Mouse (Mus musculus) R1 (cell line): ENCODE results near the gene Hspa5.
"Not testable (repeated sequence)": the region's sequence is repeated elsewhere in the genome, so short reads cannot be mapped to it uniquely, and the experiment has no call there.

Experiments
- DNase-seq: peaks from one replicate; pipeline ENCODE4 v3.0.0-alpha.2; 2018; ENCODE audit warnings: low read depth, low spot score

Gene Hspa5

DNA sequence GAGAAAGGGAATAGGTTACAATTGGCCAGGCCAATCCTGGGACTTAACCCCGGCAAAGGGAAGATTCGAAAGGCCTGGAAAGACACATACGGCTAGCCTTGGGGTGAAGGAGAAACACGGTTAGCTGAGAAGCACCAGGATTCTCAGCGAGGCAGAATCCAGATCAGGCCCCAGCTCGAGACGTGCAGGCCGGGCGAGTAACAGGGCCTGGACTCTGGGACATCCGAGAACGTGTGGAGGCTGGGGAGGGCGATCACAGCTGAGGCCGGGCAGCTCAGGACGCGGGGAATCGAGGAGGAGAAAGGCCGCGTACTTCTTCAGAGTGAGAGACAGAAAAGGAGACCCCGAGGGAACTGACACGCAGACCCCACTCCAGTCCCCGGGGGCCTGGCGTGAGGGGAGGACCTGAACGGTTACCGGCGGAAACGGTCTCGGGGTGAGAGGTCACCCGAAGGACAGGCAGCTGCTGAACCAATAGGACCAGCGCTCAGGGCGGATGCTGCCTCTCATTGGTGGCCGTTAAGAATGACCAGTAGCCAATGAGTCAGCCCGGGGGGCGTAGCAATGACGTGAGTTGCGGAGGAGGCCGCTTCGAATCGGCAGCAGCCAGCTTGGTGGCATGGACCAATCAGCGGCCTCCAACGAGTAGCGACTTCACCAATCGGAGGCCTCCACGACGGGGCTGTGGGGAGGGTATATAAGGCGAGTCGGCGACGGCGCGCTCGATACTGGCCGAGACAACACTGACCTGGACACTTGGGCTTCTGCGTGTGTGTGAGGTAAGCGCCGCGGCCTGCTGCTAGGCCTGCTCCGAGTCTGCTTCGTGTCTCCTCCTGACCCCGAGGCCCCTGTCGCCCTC, at the start of gene Hspa5:
Gene Hspa5, plus strand, starts transcription at position 603 of the 859 bp plus-strand sequence.
- peak; percentile 100 for DNase-seq

DNA sequence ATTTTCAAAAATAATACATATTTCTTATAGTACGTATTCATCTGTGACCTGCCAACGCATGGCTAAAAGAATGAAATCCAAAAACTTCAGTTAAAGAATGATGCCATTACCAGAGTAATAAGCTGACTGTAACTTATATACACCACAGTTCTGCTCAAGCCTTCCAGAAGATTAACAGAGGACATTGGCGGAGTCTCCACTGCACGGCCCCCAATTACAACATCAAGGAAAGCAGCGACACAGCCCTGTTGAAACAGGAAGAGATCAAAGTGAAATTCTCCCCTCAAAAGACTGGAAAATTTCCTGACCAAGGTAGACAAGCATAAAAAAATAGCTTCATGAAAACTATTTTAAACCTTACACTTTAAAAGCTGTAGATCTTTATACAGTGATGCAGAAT, 46.5 kb upstream of the Hspa5 start:
- DNase-seq = no peak

DNA sequence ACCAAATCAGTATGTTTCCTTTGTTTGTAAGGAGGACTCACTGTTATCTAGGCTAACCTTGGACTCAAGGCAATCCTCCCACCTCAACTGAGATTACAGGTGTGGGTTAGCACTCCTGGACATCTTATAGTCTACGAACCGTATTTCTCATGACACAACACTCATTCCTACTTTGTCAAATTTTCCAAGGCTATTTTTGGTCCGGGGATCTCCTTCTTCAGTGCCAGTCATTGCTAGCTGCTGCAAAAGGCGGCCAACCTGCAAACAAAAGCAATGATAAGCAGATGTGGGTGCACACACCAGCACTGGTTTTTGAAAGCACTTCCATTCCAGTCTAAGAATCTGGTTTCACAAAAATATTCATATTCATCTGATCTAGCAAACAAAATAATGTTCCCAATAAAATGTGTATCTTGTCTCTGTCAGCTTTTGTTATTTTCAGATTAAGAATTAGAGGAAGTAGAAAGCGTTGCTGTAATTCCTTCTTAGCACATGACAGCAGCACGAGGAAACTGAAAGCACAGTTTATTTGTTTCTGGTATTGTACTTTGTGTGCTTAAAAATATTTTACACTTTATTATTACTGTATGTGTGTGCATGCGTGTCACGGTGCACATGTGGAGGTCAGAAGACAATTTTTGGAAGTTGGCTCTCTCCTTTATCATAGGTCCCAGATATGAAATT, 44.6 kb upstream of the Hspa5 start:
- DNase-seq = no peak

DNA sequence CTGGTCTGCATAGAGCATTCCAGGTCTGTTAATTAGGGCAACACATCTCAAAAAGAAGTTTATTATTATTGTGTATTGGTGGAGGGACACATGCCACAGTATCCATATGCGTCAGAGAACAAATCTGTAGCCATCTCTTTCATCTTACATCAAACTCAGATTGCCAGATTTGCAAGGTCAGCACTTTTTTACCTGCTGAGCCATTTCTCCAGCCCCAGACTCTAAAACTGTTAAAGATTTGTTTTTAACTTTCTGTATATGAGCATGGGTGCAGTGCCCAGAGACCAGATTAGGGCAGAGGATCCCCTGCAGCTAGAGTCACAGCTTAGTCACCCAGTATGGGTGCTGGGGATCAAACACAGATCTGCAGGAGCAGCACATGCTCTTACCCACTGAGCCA, 35.1 kb upstream of the Hspa5 start:
- no peak for DNase-seq

DNA sequence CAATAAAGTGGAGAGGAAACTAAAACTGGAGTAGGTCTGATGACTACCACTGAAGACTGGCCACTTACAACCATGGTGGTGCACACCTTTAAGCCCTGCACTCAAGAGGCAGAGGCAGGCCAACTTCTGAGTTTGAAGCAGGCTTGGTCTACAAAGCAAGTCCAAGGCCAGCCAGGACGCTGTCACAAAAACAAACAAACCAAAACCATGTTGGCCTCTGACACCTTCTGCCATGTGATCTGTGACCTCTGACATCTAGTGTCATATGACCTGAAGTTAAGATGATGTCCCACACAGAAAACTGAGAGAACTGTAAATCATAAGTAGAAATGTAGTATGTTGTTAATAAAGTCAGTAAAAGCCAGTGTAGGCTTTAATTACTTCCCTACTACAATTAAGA, 33.9 kb upstream of the Hspa5 start:
- DNase-seq = no peak

DNA sequence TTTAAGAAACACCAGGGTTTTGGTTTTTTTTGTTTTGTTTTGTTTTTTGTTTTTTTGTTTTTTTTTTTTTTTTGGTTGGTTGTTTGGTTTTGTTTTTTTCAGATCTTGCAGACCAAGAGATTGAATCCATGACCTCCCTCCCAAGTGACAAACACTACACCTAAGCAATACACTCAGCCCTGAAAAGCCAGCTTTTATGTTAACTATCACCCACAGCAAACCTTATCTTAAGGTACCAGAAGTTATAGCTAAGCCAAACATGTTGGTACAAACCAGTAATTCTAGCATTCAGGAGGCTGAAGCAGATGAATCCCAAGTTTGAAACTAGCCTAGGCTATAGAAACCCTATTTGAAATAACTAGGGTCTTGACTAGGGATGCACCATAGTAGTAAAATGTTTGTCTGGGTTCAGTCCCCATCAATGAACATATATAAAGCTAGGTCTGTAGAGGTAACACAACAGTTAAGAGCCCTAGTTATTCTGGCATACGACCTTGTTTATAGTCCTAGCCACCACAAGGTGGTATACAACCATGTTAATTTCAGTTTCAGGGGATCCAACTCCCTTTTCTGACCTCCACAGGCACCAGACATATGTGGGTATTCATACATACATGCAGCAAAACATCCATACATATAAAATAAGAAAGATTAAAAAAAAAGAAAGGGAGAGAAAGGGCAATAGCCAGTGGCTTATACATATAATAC, 31.9 kb upstream of the Hspa5 start:
- DNase-seq = no peak

DNA sequence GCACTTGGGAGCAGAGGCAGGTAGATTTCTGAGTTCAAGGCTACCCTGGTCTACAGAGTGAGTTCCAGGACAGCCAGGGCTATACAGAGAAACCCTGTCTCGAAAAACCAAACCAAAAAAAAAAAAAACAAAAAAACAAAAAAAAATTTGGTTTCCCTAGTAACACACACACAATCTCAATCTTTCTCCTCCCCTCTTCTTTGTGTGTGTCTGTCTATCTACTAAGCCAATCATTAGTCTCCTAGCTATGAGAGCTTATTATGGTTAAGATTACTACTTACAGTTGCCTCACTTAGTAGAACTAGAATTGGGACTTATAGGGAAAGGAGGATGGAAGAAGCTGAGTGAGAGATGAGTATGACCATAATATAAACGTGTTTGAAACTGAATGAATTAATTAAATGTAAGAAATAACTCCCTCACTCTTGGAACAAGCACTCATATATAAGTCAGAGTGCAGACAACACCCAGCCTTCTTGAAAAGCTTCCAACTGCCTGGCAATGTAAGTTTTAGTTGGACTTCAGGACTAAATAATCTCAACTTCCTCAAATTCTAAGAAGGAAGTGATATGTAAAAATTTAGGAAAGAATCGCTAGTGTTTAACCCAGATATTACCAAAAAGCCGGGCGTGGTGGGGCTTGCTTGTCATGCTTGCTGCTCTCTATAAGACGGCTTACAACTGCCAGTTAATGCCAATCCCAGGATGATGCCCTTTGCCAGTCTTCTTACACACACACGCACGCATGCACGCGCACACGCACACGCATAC, 30.2 kb upstream of the Hspa5 start:
- DNase-seq = no peak

DNA sequence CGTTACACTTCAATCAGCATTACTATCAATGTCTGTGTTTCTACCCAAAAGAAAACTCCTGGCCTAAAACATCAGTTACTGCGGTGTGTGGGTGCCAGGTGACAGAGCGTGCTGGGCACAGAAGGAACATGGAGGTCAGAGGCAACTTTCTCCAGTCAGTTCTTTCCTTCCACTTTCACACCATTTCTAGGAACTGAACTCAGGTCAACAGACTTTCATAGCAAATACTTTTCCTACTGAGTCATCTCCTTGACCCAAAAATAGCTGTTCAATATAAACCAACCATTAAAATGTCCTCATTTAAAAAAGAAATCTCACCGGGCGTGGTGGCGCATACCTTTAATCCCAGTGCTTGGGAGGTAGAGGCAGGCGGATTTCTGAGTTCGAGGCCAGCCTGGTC, 29.1 kb upstream of the Hspa5 start:
- no peak for DNase-seq

DNA sequence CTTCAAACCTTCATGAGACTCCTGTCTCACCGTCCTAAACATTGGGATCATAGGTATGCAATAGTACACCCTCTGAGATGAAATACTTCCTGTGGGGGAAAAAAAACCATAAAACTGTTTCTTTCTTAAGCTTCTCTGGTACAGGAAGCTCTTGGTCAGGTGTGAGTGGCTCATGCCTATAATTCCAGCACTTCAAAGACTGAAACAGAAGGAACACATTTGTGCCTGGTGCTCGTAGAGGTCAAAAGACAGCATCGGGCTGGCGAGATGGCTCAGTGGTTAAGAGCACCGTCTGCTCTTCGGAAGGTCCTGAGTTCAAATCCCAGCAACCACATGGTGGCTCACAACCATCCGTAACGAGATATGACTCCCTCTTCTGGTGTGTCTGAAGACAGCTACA, 27.3 kb upstream of the Hspa5 start:
- no peak for DNase-seq

DNA sequence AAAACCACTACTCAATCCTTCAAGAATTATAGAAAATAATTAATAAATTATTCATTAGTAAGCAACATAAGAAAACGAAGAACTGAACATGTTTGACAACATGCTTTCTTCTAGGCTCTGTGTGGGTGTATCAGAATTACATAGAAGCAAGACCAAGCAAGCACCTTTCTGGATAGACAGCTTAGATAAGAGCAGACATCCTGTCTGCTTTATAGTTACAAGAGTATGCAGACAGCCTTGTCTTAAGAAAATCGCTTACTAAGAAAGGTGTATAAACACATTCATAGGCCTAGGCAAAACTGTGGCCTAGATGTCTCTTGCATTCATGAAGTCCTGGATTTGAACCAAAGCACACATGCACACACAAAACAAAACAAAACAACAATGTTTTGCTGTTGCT, 26.1 kb upstream of the Hspa5 start:
- DNase-seq = no peak

DNA sequence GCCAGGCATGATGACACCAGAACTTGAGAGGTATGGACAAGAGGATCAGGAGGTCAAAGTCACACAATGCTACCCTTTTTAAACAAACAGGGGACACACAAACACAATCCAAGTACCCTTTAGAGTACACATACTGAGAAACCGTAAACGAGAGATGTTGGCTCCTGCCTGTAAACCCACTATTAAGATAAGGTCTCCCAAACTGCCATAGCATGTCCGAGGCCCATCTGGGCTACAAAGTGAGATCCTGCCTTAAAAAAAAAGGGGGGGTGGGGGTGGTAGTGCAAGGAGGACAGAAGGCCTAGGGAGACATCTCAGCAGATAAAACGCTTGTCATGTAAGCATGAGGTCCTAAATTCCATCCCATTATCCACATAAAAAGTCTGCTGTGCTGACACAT, 23.3 kb upstream of the Hspa5 start:
- no peak for DNase-seq

DNA sequence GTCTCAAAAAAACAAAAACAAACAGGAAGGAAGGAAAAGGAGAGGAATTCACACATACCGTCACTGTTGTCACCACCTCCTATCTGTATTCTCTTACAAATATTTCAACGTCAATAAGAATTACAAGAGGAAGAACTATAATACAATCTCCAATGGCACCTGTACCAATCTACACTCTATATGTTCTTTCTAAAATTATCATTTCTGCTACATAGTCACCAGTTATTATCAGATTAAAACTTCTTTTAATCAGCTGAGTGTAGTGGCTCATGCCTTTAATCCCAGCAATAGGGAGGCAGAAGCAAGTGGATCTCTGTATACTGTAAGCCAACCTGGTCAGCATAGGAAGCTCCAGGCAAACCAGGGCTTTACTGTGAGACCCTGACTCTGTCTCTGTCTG, 21.5 kb upstream of the Hspa5 start:
- no peak for DNase-seq

DNA sequence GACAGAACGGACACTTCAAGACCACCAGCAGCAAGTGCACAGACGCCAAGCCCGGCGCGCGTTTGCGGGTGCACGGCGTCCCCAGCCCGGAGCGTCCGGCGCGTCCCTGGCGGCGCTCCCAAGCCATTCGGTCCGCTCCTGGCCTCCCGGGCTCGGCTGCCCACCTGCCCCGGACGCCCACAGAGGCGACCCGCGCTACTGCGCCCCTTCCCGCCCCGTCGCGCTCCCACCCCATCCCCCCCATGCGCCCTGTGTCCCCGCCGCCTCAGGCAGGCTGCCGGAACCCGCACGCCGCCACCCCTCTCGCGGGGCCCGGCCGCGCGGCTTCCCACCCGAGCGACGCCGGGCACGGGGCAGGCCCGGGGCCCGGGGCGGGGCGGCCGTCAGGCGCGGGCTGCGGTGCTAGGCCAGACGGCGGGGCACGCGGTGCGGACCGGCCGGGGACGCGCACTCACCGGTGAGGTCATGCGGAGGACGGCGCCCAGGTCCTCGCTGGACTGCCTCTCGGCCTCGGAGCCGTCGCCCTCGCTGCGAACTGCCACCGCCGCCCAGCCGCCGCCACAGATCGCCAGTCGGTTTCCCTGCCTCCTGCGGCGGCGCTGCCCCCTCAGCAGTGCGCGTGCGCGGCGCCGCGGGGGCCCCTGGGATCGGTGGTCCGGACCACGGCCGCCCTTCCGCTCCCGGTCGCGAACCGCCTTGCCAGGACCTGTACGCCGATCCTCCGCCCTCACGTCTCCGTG, 17.8 kb upstream of the Hspa5 start:
- peak; percentile 66 for DNase-seq

DNA sequence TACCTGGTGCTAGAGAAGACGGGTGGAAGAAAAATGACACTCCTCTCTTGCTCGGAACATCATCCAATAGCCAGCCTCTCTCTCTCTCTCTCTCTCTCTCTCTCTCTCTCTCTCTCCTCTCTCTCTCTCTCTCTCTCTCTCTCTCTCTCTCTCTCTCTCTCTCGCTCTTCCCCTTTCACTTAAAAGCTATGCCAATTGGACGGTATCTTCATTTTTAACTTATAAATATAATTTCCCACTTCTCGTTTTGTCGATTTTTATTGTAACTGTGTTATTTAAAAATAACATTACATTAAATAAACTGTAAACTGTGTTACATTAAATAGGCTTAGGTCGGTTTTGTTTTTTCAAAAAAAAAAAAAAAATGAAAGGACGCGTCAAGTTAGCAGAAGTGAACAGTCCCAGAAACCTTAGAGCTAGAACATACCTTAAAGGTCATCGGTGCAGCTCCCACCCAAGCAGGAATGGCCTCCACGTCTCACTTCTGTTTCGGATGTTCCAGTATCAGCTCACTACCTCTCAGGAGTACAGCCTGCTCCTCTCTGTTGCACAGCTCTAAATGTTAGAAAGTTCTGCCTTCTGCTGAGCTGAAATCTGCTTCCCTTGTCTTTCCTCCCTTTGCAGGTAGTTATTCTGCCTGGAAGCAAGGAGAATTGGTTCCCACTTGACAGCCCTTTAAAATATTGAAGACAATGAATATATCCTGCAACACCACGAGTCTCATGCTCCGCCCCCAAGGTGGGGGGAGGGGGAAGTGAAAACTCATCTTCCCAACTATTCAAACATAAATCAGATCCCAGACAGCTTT, 17.0 kb upstream of the Hspa5 start, which contains the start of gene Gapvd1:
Gene Gapvd1, minus strand, starts transcription at position 682 of the 808 bp plus-strand sequence.
- DNase-seq = peak; percentile 69

DNA sequence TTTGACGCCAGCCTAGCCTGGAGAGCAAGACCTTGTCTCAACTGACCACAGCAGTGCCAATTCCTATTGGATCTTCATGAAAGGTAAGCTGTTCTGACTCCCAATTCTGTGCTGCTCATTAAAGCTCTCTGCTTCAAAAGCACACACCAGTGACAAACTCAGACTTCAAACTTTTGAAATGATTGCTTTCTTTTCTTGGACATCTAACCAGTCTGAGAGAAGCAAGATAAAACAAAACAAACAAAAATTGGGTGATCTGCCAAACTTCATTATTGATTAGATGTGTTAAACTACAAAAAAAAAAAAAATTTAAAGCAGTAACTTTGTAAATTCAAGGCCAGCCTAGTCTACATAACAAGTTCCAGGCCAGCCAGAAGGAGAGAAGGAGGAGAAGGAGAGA, 14.4 kb upstream of the Hspa5 start:
- no peak for DNase-seq

DNA sequence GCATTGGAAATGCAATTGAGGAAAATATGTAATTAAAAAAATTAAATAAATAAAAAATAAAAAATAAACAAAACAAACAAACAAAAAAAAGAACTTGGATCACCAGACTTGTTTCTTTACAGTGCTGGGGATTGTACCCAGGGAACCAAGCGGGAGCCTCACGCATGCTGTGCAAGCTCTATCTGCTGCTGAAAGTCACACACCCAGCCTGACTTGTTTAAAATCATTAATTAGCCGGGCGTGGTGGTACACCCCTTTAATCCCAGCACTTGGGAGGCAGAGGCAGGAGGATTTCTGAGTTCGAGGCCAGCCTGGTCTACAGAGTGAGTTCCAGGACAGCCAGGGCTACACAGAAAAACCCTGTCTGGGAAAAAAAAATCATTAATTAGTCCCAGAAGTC, 10.5 kb upstream of the Hspa5 start:
- not testable (repeated sequence) for DNase-seq

DNA sequence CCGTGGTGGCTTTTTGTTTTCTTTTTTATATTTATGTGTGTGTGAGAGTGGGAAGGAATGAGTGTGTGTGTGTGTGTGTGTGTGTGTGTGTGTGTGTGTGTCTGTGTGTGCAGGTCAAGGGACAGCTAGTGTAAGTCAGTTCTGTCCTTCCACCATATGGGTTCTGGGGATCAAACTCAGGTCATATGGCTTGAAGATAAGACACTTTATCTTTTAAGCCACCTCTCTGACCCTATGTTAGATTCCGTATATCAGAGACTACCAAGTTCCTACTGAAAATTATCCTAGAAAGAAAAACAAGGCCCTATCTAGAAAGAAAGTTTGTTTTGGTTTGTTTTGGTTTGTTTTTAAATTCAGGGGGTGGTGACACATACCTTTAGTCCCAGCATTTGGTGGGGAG, 9.6 kb upstream of the Hspa5 start:
- DNase-seq = no peak

DNA sequence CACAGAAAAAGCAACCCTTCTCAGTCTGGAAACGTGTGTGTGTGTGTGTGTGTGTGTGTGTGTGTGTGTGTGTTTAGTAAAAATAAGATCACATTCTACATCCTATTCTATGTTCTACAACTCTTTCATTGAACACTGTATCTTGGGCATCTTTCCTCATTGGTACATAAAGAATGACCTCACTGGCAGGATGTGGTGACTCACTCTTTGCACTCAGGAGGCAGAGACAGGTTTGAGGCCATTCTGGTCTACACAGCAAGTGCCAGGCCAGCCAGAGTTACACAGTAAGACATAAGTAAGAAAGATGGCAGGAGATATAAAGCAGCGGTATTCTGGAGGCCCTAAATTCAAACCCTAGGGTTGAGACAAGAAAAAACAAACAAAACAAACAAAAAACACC, 8.9 kb upstream of the Hspa5 start:
- DNase-seq = no peak

DNA sequence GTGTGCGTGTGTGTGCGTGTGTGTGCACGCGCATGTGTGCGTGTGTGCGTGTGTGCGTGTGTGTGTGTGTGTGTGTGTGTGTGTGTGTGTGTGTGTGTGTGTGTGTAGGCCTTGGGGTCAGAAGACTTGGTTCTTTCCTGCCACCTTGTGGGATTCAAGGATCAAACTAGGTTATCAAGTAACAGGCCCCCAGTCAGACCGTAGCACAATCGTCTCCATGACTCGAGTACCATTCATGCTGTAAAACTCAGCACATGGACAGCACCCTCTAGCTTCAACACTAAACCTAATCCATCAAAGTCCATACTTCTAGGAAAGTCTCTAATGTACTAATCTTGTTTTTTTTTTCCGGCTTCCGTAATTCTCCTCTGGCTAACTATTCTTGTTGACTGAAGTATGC, 7.0 kb upstream of the Hspa5 start:
- DNase-seq = peak; percentile 60

DNA sequence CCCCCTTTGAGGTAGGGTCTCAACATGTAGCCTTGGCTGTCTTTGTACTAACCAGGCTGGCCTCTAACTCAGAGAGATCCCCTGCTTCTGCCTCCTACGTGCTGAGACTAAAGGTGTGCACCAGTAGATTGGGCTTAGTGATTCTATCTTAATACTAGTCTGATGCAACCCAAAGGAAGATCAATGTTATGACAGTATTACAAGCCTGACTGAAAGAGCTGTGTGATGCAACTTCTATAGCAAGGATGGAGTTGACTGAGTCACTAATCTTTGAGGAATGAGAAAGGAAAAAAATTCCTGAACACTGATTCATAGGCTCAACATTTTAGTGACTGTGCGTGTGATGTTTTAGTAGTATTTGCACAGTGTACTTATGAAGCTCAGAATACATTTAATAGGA, 1.7 kb upstream of the Hspa5 start:
- no peak for DNase-seq
